Mouse (Mus musculus) layer of hippocampus, adult 8-10 months (tissue): ENCODE data around the gene 1700001P01Rik. TPM values are rescaled to one million over a fixed set of nuclear protein-coding genes. Genes with fewer than 3 reads are reported as not detected.
"Not testable (repeated sequence)": the region's sequence is repeated elsewhere in the genome, so short reads cannot be mapped to it uniquely, and the experiment has no call there.

Experiments used
- DNase-seq, 2 experiments: peaks; one replicate each; pipeline ENCODE4 v3.0.0; 2022; ENCODE audit warnings: low spot score in 2 of 2
- microRNA-seq, 2 experiments: library from miRNA; unstranded; fragments of <30 nt; microRNA quantifications; one replicate each; pipeline ENCODE4 v1.2.0; 2022
- total RNA-seq, 4 experiments: library from RNA; stranded (reverse); gene quantifications; 2 replicates each; pipeline ENCODE4 v1.2.4; 2022

Gene 1700001P01Rik
- total RNA-seq, 4 experiments from 2014 or later = 0.93 to 1.4 (median 0.98) TPM; not detected in 1

DNA sequence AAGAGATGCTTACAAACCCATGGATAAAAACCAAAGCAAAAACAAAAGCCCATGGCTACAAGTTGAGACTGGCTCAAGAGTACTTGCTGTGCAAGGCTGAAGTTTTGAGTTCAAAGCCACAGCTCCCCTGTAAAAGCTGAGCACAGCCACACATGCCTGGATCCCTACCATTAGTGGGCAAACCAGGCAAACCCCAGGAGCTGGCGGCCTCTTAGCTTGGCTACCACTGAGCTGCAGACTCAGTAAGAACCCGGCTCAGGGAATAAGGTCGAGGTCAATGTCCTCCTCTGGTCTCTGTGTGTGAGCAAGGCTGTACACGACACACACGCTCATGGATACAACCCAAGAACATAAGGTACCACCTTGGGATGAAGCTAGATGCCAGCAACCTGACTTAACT lies 27.2 kb downstream of the 1700001P01Rik start:
- DNase-seq = no peak

DNA sequence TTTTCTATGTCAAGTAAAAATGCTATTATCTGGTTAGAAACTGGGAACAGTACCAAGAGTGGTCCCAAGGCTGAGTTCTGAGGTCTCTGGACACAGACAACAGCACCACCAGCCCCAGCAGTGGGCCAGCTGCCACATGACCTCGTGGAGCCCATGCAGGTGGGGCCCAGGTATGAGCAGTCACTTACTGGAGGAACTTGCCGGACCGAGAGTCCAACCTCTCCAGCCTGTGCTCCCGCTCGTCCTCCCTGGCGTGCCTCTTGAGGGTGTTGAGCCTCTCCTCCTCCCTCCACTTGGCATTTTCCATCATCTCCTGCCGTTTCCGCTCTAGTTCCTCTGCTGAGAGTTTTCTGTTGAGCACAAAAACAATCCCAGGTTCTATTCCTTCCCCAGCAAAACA lies 27.9 kb downstream of the 1700001P01Rik start:
- DNase-seq = no peak

DNA sequence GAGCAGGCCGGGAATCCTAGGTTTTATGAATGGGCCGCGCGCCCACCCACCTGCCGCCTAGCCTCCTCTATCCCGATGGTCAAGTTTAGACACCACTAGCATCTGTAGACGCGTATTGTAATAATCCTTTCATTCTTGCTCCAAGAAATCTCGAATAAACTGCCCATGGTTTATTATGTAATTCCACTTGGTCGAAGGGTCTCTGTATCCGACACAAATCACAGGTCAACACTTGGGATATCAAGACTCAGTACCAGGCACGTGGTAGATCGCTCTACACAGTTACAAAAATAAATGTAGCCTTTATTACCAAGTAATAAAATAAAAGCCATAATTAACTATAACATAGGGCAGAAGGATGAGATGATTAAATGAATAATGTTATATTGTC lies 30.4 kb downstream of the 1700001P01Rik start:
- DNase-seq = no peak

DNA sequence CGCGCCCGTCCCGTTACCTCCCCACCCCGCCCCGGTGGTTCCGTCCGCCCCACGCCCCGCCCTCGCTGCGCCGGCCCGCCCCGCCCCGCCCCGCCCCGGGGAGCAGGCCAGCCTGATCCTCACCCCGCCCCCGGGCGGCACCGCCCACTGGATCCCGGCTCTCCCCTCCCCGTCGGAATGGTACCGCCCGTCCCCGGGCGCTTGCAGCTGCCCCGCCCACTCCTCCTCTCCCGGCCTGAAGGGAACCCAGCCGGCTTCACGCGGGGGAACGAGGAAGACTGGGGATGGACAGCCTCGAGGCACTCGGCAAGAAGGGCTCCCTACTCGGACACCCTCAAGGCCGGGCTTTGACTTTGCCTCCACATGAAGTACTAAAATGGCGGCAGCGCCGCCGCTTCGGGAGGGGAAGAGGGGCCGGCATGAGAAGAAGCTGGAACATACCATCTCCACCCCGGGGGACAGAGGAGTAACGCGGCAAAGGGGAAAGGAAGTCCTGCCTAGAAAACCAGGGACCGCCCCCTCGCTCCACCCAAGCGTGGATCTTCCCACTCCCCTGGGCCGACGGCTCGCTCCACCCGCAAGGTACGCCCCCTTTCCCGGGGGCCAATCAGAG lies 30.9 kb downstream of the 1700001P01Rik start:
- peak; percentile 98 for DNase-seq

DNA sequence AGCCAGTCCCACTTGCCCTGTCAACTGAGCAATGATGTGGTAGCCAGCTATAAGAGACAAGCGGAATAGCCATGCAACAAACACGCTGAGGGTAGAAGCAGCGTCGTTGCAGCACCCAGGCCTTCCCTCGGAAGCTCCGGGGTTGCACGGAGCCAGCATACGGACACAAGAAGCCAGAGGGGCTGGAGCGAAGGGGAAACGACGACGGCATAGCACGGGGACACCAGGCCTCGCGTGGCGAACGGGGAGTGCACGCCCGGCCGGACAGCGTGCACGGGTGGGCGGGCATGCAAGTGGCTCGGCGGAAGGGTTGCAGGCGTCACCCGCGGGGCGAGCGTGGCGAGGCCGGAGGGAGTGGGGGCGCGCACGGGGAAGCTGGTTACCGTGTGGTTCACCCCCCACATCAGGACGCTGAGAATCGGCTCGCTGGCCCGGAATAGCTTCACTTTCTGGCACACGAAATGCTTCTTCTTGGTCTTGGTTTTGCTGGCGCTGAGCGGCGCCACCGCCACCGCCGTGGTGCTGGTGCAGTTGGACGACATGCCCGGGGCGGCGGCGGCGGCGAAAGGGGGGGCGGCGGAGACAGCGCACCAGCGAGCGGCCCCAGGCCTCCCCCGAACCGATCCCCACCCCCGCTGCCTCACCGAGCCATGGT lies 31.5 kb downstream of the 1700001P01Rik start, which contains the start of gene Pip4k2b:
Gene Pip4k2b (minus strand): TSS at position 642 of the 655 bp plus-strand sequence.
- peak in 1 of 2 experiments; percentile 48 for DNase-seq

DNA sequence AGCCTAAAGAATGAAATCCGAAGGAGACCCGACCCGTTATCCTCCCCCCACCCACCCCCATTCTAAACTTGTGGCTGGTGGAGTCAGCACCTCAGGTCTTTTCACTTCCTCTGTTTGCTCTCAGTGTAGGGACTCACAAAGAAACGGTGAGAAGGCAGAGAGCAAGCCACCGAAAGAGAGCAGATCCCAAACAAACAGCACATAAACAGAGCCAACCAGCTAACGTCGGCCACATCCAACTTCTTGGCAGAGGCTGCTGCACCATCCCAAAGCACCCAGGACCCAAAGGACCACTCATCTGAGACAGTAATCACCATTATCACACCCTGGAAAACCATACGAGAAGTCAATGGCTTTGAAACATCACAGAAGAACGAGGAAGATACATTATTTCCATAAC lies 32.3 kb downstream of the 1700001P01Rik start:
- DNase-seq = no peak

DNA sequence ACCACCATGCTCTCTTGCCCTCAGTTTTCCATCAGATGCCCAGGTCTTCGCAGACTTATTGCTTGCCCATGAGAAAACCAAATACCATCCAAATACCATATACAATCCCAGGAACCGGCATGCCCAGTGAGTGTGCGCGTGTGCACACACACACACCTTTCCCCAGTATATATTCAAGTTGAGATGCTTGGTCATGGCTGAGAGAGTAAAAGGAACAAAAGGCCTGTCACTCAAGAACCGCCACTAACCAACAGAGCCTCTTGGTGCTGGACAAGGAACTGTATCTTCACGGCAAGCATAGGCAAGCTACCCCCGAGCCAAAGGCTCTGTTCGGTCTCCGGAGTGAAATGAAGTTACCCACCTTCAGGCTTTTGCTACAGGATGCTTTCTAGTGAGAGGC lies 33.1 kb downstream of the 1700001P01Rik start:
- no peak for DNase-seq

DNA sequence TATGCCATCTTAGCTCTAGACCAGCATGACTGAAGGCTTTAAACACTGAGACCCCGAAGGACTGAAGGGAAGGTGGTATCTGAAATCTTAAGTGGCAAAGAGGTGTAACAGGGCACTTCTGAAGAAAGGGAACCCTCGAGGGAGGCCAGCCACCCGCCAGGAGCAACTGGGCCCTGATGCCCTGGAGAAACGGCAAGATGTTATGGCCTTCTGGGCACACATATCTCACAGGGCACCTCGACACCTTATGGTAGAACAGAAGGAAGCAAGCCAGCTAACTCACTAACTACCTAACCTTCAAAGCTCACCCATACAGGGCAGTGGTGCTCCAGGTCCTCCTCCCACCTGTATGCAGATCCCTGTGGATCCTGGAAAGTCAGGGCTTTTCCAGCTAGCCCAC lies 33.6 kb downstream of the 1700001P01Rik start:
- DNase-seq = no peak

DNA sequence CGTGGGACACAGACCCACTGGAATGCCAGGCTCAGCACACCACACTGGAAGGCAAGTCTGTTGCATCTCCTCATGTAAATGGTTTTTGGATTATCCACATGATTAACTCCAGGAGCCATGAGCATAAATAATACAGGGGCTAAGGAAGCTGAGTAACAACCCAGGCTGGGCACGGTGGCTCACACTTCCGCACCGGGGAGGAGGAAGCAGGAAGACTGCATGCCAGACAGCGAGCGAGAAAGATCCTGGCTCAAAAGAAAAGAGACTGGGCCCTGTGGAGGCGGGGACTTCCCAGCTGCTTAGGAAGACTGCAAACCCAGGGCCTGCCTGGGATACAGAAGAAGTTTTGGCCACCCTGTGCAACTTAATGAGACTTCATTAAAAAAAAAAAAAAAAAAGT lies 35.5 kb downstream of the 1700001P01Rik start:
- no peak for DNase-seq

DNA sequence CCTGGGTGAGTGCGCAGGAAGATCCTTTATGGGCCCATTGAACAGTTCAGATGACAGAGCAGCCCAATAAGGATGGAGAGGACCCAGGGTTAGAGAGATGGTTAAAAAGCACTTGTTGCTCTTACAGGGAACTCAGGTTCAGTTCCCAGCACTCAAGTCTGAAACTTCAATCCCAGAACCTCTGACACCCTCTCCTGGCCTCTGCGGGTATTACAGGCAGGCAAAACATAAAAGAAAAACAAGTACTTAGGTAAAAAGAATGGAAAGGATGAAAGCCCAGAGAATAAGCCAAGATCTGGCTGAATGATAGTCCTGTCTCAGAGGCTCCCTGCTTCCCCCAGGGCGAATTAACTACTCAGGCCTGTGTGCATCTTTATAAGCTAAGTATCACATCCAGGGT lies 36.6 kb downstream of the 1700001P01Rik start:
- no peak for DNase-seq

DNA sequence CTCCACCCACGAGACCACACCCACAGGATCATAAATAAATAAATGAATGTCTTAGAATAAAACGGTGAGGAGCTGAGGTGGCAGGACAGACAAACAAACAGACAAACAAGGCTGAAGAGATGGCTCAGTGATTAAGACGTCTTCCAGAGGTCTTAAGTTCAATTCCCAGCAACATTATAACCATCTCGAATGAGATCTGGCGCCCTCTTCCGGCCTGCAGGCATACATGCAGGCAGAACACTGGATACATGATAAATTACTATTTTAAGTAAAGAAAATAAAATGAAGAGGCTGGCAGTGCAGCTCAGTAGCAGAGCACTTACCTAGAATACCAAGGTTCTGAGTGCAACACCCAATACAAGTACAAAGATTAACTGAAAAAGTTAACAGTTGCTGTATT lies 37.0 kb downstream of the 1700001P01Rik start:
- no peak for DNase-seq

DNA sequence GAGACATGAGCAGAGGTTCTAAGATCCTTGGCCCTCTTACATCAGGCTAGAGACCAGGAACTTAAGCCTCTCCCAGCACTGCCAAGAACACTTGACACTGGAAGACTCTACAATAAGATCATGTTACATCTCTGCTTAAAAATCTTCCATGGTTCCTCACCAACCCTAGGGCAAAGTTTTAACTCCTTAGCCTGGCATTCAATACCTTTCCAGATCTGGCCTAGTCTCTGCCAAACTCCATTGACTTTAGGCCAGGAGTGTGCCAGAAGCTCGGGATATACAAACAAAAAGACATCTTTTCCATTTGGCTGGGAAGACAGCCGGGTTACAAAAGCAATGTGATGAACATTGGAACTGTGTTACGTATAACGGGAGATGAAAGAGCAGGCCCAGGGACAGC lies 38.1 kb downstream of the 1700001P01Rik start:
- DNase-seq = no peak

DNA sequence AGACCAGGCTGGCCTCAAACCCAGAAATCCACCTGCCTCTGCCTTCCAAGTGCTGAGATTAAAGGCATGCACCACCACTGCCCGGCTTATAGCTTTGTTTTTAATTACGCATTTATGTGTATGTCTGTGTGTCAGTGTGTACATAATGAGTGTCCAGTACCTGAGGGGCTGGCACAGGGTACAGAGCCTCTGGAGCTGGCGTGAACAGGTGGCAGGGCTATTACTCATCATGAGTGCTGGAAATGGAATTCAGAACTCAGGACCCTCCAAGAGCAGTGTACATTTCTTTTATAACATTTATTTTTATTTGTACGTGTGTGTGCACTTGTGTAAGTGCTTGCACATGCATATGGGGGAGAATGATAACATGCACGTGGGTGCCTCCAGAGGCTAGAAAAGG lies 39.1 kb downstream of the 1700001P01Rik start:
- DNase-seq = no peak

DNA sequence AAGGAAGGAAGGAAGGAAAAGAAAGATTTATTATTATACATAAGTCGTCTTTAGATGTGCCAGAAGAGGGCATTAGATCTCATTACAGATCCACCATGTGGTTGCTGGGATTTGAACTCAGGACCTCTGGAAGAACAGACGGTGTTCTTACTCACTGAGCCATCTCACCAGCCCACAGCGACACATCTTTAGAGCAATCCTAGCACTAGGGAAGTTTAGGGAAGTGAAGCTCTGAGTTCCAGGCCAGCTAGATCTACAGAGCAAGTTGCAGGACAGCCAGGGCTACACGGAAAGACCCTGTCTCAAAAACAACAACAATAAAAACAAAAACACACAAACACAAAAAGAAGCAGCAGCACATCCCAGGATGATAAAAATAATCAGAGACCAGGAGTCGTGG lies 40.9 kb downstream of the 1700001P01Rik start:
- DNase-seq = not testable (repeated sequence)

DNA sequence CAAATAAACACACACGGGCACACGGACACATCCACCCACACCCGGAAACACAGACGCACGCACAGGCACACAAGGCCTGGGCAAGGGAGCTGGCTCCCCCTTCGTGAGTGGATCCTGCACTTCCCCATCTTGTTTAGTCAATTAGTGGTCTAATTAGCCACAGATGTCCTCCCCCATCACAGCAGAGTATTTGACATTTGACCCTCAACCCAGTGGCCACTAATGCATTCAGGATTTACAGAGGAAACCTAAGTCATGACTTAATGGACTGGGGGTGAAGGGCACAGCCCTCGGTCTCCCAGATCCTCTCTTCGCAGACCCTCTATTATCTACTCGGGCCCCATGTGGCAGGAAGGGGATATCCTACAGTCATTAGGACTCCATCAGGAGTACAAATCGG lies 42.0 kb downstream of the 1700001P01Rik start:
- no peak for DNase-seq

DNA sequence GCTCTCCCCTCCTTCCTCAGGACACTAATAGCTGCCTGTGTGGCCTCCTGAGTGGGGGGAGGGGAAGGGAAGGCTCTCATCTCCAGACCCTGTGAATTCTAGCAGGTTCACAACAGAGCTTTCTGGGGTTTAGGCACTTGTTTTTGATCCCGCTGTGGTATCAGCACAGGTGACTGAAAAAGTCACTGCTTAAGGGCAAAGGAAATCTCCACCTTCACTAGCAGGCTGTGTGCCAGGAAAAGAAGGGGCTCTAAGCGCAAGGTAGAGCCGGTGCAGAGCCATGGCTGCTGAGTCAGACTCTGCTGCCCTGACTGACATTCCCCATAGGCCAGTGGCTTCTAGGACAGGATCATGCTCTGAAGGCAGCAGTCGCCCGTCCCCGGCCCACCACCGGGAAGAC lies 47.0 kb downstream of the 1700001P01Rik start:
- DNase-seq = no peak

DNA sequence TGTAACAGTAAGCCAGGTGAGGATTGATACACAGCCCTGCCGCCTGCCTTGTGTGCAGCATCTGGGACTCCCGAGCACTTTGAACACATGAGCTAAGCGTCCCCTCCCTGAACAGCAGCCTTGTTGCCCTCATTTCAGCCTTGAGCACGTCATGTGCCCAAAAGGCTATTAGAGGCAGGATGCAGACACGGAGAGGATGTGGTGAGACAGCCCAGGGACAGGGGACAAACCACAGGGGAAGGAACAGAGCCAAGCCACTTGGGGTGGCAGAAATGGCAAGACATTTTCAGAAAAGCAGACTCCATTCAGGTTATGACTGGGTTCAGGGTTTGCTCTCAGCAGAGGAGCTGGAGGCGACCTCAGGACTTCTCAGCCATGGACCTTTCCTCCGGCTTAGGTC lies 47.4 kb downstream of the 1700001P01Rik start:
- DNase-seq = no peak

DNA sequence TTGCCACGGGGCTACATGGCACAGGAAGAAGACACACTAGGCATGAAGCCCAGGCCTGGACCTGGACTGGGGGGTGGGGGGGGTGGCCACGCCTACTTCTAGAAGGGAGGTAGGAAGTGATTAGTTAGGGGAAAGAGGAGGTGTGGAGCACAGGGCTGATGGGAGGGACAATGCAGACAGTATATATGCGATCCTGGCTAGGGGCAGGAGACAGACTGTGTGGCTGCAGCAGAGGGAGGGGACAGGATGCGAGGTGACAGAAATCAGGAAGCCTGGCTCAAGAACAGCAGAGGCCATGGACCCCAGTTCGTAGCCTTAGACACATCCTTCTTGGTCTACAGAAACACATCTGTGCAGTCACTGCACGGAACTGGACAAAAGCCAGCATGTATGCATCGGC lies 52.0 kb downstream of the 1700001P01Rik start:
- no peak for DNase-seq

Small RNAs within 50 kb of the gene (microRNA-seq; reads per million reads assigned to microRNA genes)
- gene Mir8102 = 0 to 0.96 reads per million in 2 experiments

Other genes with a start within 250 kb of the 1700001P01Rik start
- 100 to 1,000 TPM; 212 to 220 (median 217) TPM for gene Srcin1, start 199.7 kb downstream of the 1700001P01Rik start, total RNA-seq
- gene Epop, start 146.2 kb downstream of the 1700001P01Rik start, total RNA-seq = 10 to 100 TPM; 28.9 to 38.6 (median 33.9) TPM
- 100 to 1,000 TPM; 110 to 149 (median 126) TPM for gene Mllt6, start 112.5 kb downstream of the 1700001P01Rik start, total RNA-seq
- gene Cisd3, start 90.1 kb downstream of the 1700001P01Rik start, total RNA-seq = 10 to 100 TPM; 45.2 to 60.0 (median 56.7) TPM
- 10 to 100 TPM; 23.9 to 35.3 (median 29.0) TPM for gene Pcgf2, start 75.4 kb downstream of the 1700001P01Rik start, total RNA-seq
- 100 to 1,000 TPM; 121 to 145 (median 133) TPM for gene Psmb3, start 72.5 kb downstream of the 1700001P01Rik start, total RNA-seq
- gene Pip4k2b, start 31.2 kb downstream of the 1700001P01Rik start, total RNA-seq = 100 to 1,000 TPM in 3 of 4 experiments, 10 to 100 TPM in 1; 97.5 to 127 (median 109) TPM
- gene Cwc25, start 9.4 kb downstream of the 1700001P01Rik start, total RNA-seq = 10 to 100 TPM; 18.6 to 22.2 (median 20.6) TPM
- 100 to 1,000 TPM; 304 to 481 (median 389) TPM for gene Rpl23, start 6.5 kb upstream of the 1700001P01Rik start, total RNA-seq
- 100 to 1,000 TPM; 102 to 109 (median 104) TPM for gene Lasp1, start 23.1 kb upstream of the 1700001P01Rik start, total RNA-seq
- 10 to 100 TPM; 58.6 to 70.2 (median 68.1) TPM for gene B230217C12Rik, start 64.9 kb upstream of the 1700001P01Rik start, total RNA-seq
- gene Fbxo47, start 108.2 kb upstream of the 1700001P01Rik start, total RNA-seq = 1 to 10 TPM; 1.9 to 4.6 (median 2.4) TPM
- gene Plxdc1, start 210.5 kb upstream of the 1700001P01Rik start, total RNA-seq = 10 to 100 TPM; 18.0 to 21.1 (median 19.8) TPM
- gene Arl5c, start 220.3 kb upstream of the 1700001P01Rik start, total RNA-seq = 1 to 10 TPM in 3 of 4 experiments, under 1 TPM in 1; 0.59 to 1.5 (median 1.3) TPM
- 100 to 1,000 TPM; 123 to 145 (median 134) TPM for gene Cacnb1, start 247.1 kb upstream of the 1700001P01Rik start, total RNA-seq